Mouse (Mus musculus): ENCODE data around the gene Farp1.

- TF ChIP-seq CTCF (IDR thresholded peaks at IDR 0.05; ENCODE audit: low read depth, low read length): no peak
- no peak for TF ChIP-seq POLR2AphosphoS5 (IDR thresholded peaks at IDR 0.05; ENCODE audit: insufficient replicate concordance, low read depth, low read length)
- no peak for TF ChIP-seq TAL1 (conservative IDR thresholded peaks at IDR 0.05; ENCODE audit: low read depth, low read length)
- no peak for TF ChIP-seq GATA1 (IDR thresholded peaks at IDR 0.05; ENCODE audit: borderline replicate concordance, low read length)
- TF ChIP-seq GATA2 (IDR thresholded peaks at IDR 0.05; ENCODE audit: borderline replicate concordance, low read depth, low read length): no peak
Measured at GRCm38 (mm10) chr14:121149984-121150383, 115.0 kb downstream of the Farp1 start.

All from G1E (cell line).